ENCODE assay signal across 11 mouse cellular contexts in the genomic region with DNA sequence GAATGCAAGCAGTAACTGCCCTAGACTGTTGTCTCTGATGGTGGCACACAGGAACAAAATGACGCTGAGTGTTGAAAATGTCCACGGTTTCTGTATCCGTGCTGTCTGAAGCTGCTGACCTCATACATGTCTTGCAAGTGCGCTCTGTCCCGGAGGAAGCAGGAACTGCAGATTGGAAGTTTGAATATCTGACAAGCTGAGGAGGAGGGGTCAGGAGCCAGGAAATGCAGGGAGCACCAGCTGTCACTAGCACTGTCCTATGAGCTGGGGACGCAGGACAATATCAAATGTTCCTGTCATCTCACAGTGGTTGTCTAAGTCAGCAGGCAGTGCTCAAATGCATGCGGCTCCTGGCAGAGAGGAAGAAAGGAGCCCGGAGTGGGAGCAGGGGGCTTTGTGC. TPM values are rescaled to one million over a fixed set of nuclear protein-coding genes. Genes with fewer than 3 reads are reported as not detected.
DNase-seq lines count a peak whose midpoint lies in the region; ATAC-seq and TF ChIP-seq lines count a peak whose summit lies in the region.
"Had no signal": no experiment of that assay in that cellular context is flagged by ENCODE, and none has a peak within 500 bp of the region (broad histone marks: within the 10 kb centered on the region; RNA-seq: fewer than 3 reads in every experiment).

No protein-coding gene starts in this region.

- 56% methylated on average over 8 of the region's 8 CpGs for WGBS in kidney, adult 2 months
- 66% methylated on average over 8 of the region's 8 CpGs for WGBS in kidney, embryonic 16.5 days
- WGBS in lung, adult 2 months: 39% methylated on average over 8 of the region's 8 CpGs
- WGBS in neural tube, embryonic 15.5 days: 71% methylated on average over 8 of the region's 8 CpGs

- DNase-seq in kidney, adult 2 months: peak; percentile 25
- peak; percentile 23 to 53 for DNase-seq in cerebellum, adult 18-20 months
- DNase-seq in heart, adult 8-10 months (ENCODE audit: low spot score): peak; percentile 26
- DNase-seq in lung, adult 2 months: no peak
- DNase-seq in ovary, adult 18-20 months (ENCODE audit: low spot score): no peak
- no peak for DNase-seq in adrenal gland, adult 18-20 months (ENCODE audit: low spot score in 2 of 2)

- TF ChIP-seq CTCF in kidney, adult 2 months (conservative IDR thresholded peaks at IDR 0.05; ENCODE audit: insufficient read depth, insufficient read length, low read depth, low read length): no peak
- peak; percentile 26; the same call in 1 of the 2 replicates for TF ChIP-seq CTCF in lung, adult 2 months (IDR thresholded peaks at IDR 0.05; ENCODE audit: insufficient read depth, low read length)

- no peak for ATAC-seq in kidney, embryonic 16.5 days (ENCODE audit: low FRiP score, low TSS enrichment)
- ATAC-seq in neural tube, embryonic 15.5 days (ENCODE audit: low FRiP score): no peak
- ATAC-seq: CD4-positive, CD25-positive, alpha-beta regulatory T cell, adult 4 months had no signal

- H3K27me3 ChIP-seq in kidney, adult 2 months (replicated peaks; ENCODE audit: control insufficient read depth, insufficient read depth, low read length): no peaks in the 10 kb centered on the region
- no peaks in the 10 kb centered on the region for H3K27me3 ChIP-seq in kidney, embryonic 16.5 days (ENCODE audit: insufficient read depth, low read length)
- H3K27me3 ChIP-seq in neural tube, embryonic 15.5 days (replicated peaks): no peaks in the 10 kb centered on the region

- H3K4me1 ChIP-seq in kidney, adult 2 months (ENCODE audit: control insufficient read depth, insufficient read depth, low read length): no peaks in the 10 kb centered on the region
- H3K4me1 ChIP-seq in kidney, embryonic 16.5 days (ENCODE audit: insufficient read depth, low read length): peaks cover 27% of the 10 kb centered on the region
- peaks cover 3% of the 10 kb centered on the region; the same call in 1 of the 2 replicates for H3K4me1 ChIP-seq in lung, adult 2 months (ENCODE audit: control insufficient read depth, insufficient read depth, low read length)
- H3K4me1 ChIP-seq in neural tube, embryonic 15.5 days: peaks cover 22% of the 10 kb centered on the region

- H3K27ac ChIP-seq in kidney, adult 2 months (ENCODE audit: insufficient read depth, low read depth, low read length): no peak overlapping the region
- H3K27ac ChIP-seq in kidney, embryonic 16.5 days (ENCODE audit: low read length): no peak overlapping the region
- no peak overlapping the region for H3K27ac ChIP-seq in neural tube, embryonic 15.5 days (replicated peaks)

- no peak overlapping the region for H3K4me2 ChIP-seq in kidney, embryonic 16.5 days (replicated peaks; ENCODE audit: low read depth, low read length)
- no peak overlapping the region for H3K4me2 ChIP-seq in neural tube, embryonic 15.5 days

- H3K9me3 ChIP-seq in kidney, embryonic 16.5 days (ENCODE audit: low read length): no peaks in the 10 kb centered on the region
- no peaks in the 10 kb centered on the region for H3K9me3 ChIP-seq in neural tube, embryonic 15.5 days (replicated peaks)

- H3K4me3 ChIP-seq in kidney, adult 2 months (ENCODE audit: insufficient read depth, low read depth, low read length): no peak overlapping the region
- H3K4me3 ChIP-seq in kidney, embryonic 16.5 days (ENCODE audit: low read length): no peak overlapping the region
- no peak overlapping the region for H3K4me3 ChIP-seq in lung, adult 2 months (replicated peaks; ENCODE audit: extremely low read depth, low read depth, low read length)
- H3K4me3 ChIP-seq in neural tube, embryonic 15.5 days (replicated peaks): no peak overlapping the region

- H3K9ac ChIP-seq in kidney, embryonic 16.5 days (replicated peaks; ENCODE audit: low read length): no peak overlapping the region
- no peak overlapping the region for H3K9ac ChIP-seq in neural tube, embryonic 15.5 days (replicated peaks)

- TF ChIP-seq POLR2A in kidney, adult 2 months (IDR thresholded peaks at IDR 0.05; ENCODE audit: low read depth, low read length): no peak
- TF ChIP-seq POLR2A in lung, adult 2 months (IDR thresholded peaks at IDR 0.05; ENCODE audit: borderline replicate concordance, extremely low read depth, low read depth, low read length): peak; percentile 24; the same call in 1 of the 2 replicates

- no peaks in the 10 kb centered on the region for H3K36me3 ChIP-seq in kidney, adult 2 months (ENCODE audit: control insufficient read depth, insufficient read depth, low read length)
- no peaks in the 10 kb centered on the region for H3K36me3 ChIP-seq in kidney, embryonic 16.5 days (ENCODE audit: insufficient read depth, low read length)
- 0 out of 2 replicates have a peak, but pooled peaks cover 2% of the 10 kb centered on the region for H3K36me3 ChIP-seq in neural tube, embryonic 15.5 days

RNA-seq across cellular contexts. Expression of a gene that starts 19.3 kb away (rescaled TPM):
- 5.4 and 6.1 TPM in 2 replicates for polyA plus RNA-seq in kidney, adult 2 months (2012; rRNA removed)
- 140 and 155 TPM in 2 replicates for polyA plus RNA-seq in kidney, embryonic 16.5 days (2015; fragmentation: Nextera tagmentation; extraction: Ambion mirVana)
- total RNA-seq in heart, adult 8-10 months (2022): 1 to 10 TPM; 3.7 to 5.2 (median 4.6) TPM
- 5.4 and 6.5 TPM in 2 replicates for polyA plus RNA-seq in lung, adult 2 months (2012; rRNA removed)
- total RNA-seq in adrenal gland, adult 18-20 months (2021): 1 to 10 TPM; 6.9 to 7.4 TPM
- 232 and 258 TPM in 2 replicates for polyA plus RNA-seq in neural tube, embryonic 15.5 days (2015; fragmentation: Nextera tagmentation; extraction: Ambion mirVana)
- total RNA-seq: megakaryocyte-erythroid progenitor cell, adult 5-6 weeks; neutrophil, adult 5-6 weeks had no signal
- polyA plus RNA-seq: CD4-positive, CD25-positive, alpha-beta regulatory T cell, adult 4 months had no signal

RNA-seq across cellular contexts. Expression of a gene that starts 49.6 kb away (rescaled TPM):
- polyA plus RNA-seq in kidney, adult 2 months (2012; rRNA removed): 27.7 and 29.0 TPM in 2 replicates
- 24.3 and 28.0 TPM in 2 replicates for polyA plus RNA-seq in kidney, embryonic 16.5 days (2015; fragmentation: Nextera tagmentation; extraction: Ambion mirVana)
- total RNA-seq in heart, adult 8-10 months (2022): 10 to 100 TPM; 21.1 to 29.9 (median 25.6) TPM
- polyA plus RNA-seq in lung, adult 2 months (2012; rRNA removed): 19.3 and 22.1 TPM in 2 replicates
- total RNA-seq in adrenal gland, adult 18-20 months (2021): 100 to 1,000 TPM; 238 to 400 TPM
- polyA plus RNA-seq in neural tube, embryonic 15.5 days (2015; fragmentation: Nextera tagmentation; extraction: Ambion mirVana): 17.3 and 18.2 TPM in 2 replicates

Comparison
In these comparisons a context has a peak if more than half of its experiments do, and no peak if none do; other contexts are left out.
1. RNA of a gene that starts 19.3 kb away (polyA plus RNA-seq): 232 to 258 TPM in neural tube, embryonic 15.5 days and 140 to 155 TPM in kidney, embryonic 16.5 days; 5.4 to 6.5 TPM in lung, adult 2 months and 5.4 to 6.1 TPM in kidney, adult 2 months; every median in the first group is over 10 times any median in the second.
2. DNase-seq: peak in kidney, adult 2 months (single experiment), cerebellum, adult 18-20 months (2 of 2) and heart, adult 8-10 months (single experiment); none in lung, adult 2 months (single experiment), ovary, adult 18-20 months (single experiment) and adrenal gland, adult 18-20 months (0 of 2).